In the genomic region with DNA sequence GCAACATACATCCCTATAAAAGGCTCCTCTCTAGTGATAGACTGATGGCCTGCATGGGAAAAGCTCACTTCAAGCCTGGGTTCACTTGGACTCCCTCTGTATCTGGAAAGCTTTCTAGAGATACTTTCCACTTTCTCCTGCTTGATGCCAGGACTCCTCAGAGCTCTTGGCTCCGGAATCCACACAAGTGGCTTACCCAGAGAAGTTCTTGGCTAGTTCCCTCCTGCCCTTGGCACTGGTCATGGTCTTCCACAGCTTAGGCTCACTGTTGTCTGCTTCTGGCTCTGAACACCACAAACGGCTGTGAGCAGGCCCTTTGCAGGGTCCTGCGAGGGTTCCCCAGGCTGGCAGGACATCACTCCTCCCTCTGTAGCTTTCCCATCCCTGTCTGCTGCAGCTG, we compare ENCODE assay signal across 26 mouse cellular contexts. TPM values are rescaled to one million over a fixed set of nuclear protein-coding genes. Genes with fewer than 3 reads are reported as not detected.
DNase-seq lines count a peak whose midpoint lies in the region; ATAC-seq and TF ChIP-seq lines count a peak whose summit lies in the region.
"Had no signal": no experiment of that assay in that cellular context is flagged by ENCODE, and none has a peak within 500 bp of the region (broad histone marks: within the 10 kb centered on the region; RNA-seq: fewer than 3 reads in every experiment).

No protein-coding gene starts in this region.

- H3K4me1 ChIP-seq in midbrain, postnatal 0 days (ENCODE audit: insufficient read depth, low read length), result no peaks in the 10 kb centered on the region
- H3K4me1 ChIP-seq in midbrain, embryonic 10.5 days, result peaks cover 4% of the 10 kb centered on the region
- H3K4me1 ChIP-seq: embryonic facial prominence, embryonic 15.5 days; forebrain, embryonic 10.5 days; hindbrain, embryonic 12.5 days had no signal

- no peak for ATAC-seq in midbrain, postnatal 0 days (ENCODE audit: low FRiP score)
- ATAC-seq: activated CD4-positive, CD25-positive, alpha-beta regulatory T cell, adult 4 months; forebrain, embryonic 14.5 days; hindbrain, embryonic 16.5 days; inflammation-experienced regulatory T-cells, adult 6 months; intestine, postnatal 0 days; Patski had no signal

- no peak overlapping the region for H3K27ac ChIP-seq in gastrocnemius, adult 2 months
- no peak overlapping the region for H3K27ac ChIP-seq in midbrain, postnatal 0 days (ENCODE audit: low read depth, low read length)
- H3K27ac ChIP-seq in midbrain, embryonic 10.5 days (replicated peaks), result no peak overlapping the region
- H3K27ac ChIP-seq: embryonic facial prominence, embryonic 15.5 days; forebrain, embryonic 10.5 days; hindbrain, embryonic 12.5 days had no signal

- intact Hi-C loops in gastrocnemius, adult 2 months (cut with DNase I), result no loop called here

- H3K9me3 ChIP-seq in midbrain, postnatal 0 days (ENCODE audit: low read length), result no peaks in the 10 kb centered on the region
- no peaks in the 10 kb centered on the region for H3K9me3 ChIP-seq in midbrain, embryonic 10.5 days (replicated peaks)
- H3K9me3 ChIP-seq: embryonic facial prominence, embryonic 15.5 days; forebrain, embryonic 10.5 days; heart, embryonic 10.5 days; hindbrain, embryonic 12.5 days had no signal

- no peak overlapping the region for H3K4me2 ChIP-seq in midbrain, postnatal 0 days (ENCODE audit: low read depth, low read length, poor library complexity, severe bottlenecking)
- H3K4me2 ChIP-seq: embryonic facial prominence, embryonic 15.5 days; hindbrain, embryonic 12.5 days had no signal

- DNase-seq in cerebellum, adult 9-11 months, result peak; percentile 11
- DNase-seq in cerebellum, adult 11 months, result no peak
- DNase-seq in gastrocnemius, postnatal 25 days, result peak; percentile 23
- DNase-seq in gastrocnemius, adult 2 months, result no peak
- DNase-seq in midbrain, postnatal 0 days (ENCODE audit: low spot score), result peak; percentile 22
- DNase-seq in midbrain, embryonic 10.5 days (ENCODE audit: low spot score), result no peak
- no peak for DNase-seq in adrenal gland, postnatal 25 days
- DNase-seq: adrenal gland, postnatal 14 days; embryo, embryonic 11 days; gastrocnemius, postnatal 36 days; heart, adult 18-20 months; heart, postnatal 10 days; heart, postnatal 4 days had no signal

- TF ChIP-seq CTCF in gastrocnemius, adult 2 months (IDR thresholded peaks at IDR 0.05), result no peak
- TF ChIP-seq CTCF in midbrain, postnatal 0 days (IDR thresholded peaks at IDR 0.05), result no peak

- no peak overlapping the region for H3K9ac ChIP-seq in midbrain, postnatal 0 days (replicated peaks; ENCODE audit: low read length, poor library complexity, severe bottlenecking)
- H3K9ac ChIP-seq: embryonic facial prominence, embryonic 15.5 days; hindbrain, embryonic 12.5 days had no signal

- no peak overlapping the region for H3K4me3 ChIP-seq in gastrocnemius, adult 2 months
- no peak overlapping the region for H3K4me3 ChIP-seq in midbrain, postnatal 0 days (ENCODE audit: low read depth, low read length)
- H3K4me3 ChIP-seq in midbrain, embryonic 10.5 days, result no peak overlapping the region
- H3K4me3 ChIP-seq: embryonic facial prominence, embryonic 15.5 days; erythroblast, embryonic 14.5 days; forebrain, embryonic 10.5 days; heart, embryonic 10.5 days; hindbrain, embryonic 12.5 days had no signal

- H3K36me3 ChIP-seq in midbrain, postnatal 0 days (ENCODE audit: insufficient read depth, low read length), result no peaks in the 10 kb centered on the region
- H3K36me3 ChIP-seq in midbrain, embryonic 10.5 days, result no peaks in the 10 kb centered on the region
- H3K36me3 ChIP-seq: embryonic facial prominence, embryonic 15.5 days; forebrain, embryonic 10.5 days; heart, embryonic 10.5 days; hindbrain, embryonic 12.5 days had no signal

- no peaks in the 10 kb centered on the region for H3K27me3 ChIP-seq in midbrain, postnatal 0 days (ENCODE audit: insufficient read depth, low read length)
- H3K27me3 ChIP-seq in midbrain, embryonic 10.5 days (ENCODE audit: low read depth, poor library complexity, severe bottlenecking), result no peaks in the 10 kb centered on the region
- H3K27me3 ChIP-seq: CH12.LX; embryonic facial prominence, embryonic 15.5 days; hindbrain, embryonic 12.5 days; Patski had no signal

- 87% methylated on average over 3 of the region's 3 CpGs for WGBS in midbrain, postnatal 0 days
- WGBS in midbrain, embryonic 10.5 days, result 81% methylated on average over 3 of the region's 3 CpGs

RNA-seq across cellular contexts. Expression of a gene that starts 54.1 kb away (rescaled TPM):
- total RNA-seq in gastrocnemius, postnatal 25 days (2021), result under 1 TPM in 1 of 2 experiments, not detected in 1; 0.10 TPM
- under 1 TPM in 1 of 2 experiments, not detected in 1; 0.08 TPM for total RNA-seq in gastrocnemius, adult 2 months (2021)
- 22.0 and 27.8 TPM in 2 replicates for total RNA-seq in midbrain, postnatal 0 days (2014; rRNA removed)
- 47.6 and 55.3 TPM in 2 replicates for polyA plus RNA-seq in midbrain, postnatal 0 days (2015; fragmentation: Nextera tagmentation; extraction: Ambion mirVana)
- 9.1 and 17.1 TPM in 2 replicates for polyA plus RNA-seq in midbrain, embryonic 10.5 days (2016; fragmentation: Nextera tagmentation; extraction: Ambion mirVana)
- total RNA-seq in adrenal gland, postnatal 25 days (2021), result 2.3 and 3.6 TPM in 2 replicates
- total RNA-seq: CH12.LX; common myeloid progenitor, adult 5-6 weeks; heart, postnatal 10 days had no signal
- polyA plus RNA-seq: activated CD4-positive, CD25-positive, alpha-beta regulatory T cell, adult 4 months; erythroblast, embryonic 14.5 days; inflammation-experienced regulatory T-cells, adult 6 months had no signal

Comparison
In these comparisons a context has a peak if more than half of its experiments do, and no peak if none do; other contexts are left out.
1. DNase-seq: peak in cerebellum, adult 9-11 months (single experiment), gastrocnemius, postnatal 25 days (single experiment) and midbrain, postnatal 0 days (single experiment); none in cerebellum, adult 11 months (single experiment), gastrocnemius, adult 2 months (single experiment), midbrain, embryonic 10.5 days (single experiment) and adrenal gland, postnatal 25 days (single experiment).